Mouse (Mus musculus) MEL (cell line): ENCODE data around the gene Pla2g12a. TPM values are rescaled to one million over a fixed set of nuclear protein-coding genes. Genes with fewer than 3 reads are reported as not detected.

Experiments used
- DNase-seq: peaks from one replicate; pipeline ENCODE4 v3.0.0; 2011; ENCODE audit warnings: low read depth, low spot score
- H3K27ac ChIP-seq: 2 replicates; pipeline ENCODE4 v1.5.1; 2012; ENCODE audit warnings: low read depth, mild to moderate bottlenecking, control low read depth, low read length, moderate library complexity; ENCODE audit not compliant: control insufficient read depth
- H3K27me3 ChIP-seq, 2 experiments: fragments of 150-350 bp in 1 of 2; sonication (generic) in 1 of 2; 2 replicates each; pipeline ENCODE4 v1.6.1; 2012; ENCODE audit warnings: low read length in 2 of 2, mild to moderate bottlenecking in 2 of 2, improper control_type of control experiment in 1 of 2, moderate library complexity in 1 of 2; ENCODE audit not compliant: insufficient read depth in 2 of 2, control insufficient read depth in 1 of 2
- H3K36me3 ChIP-seq, 2 experiments: 2 replicates each; pipeline ENCODE4 v1.6.1; 2012 to 2014; ENCODE audit warnings: low read length in 2 of 2, improper control_type of control experiment in 1 of 2, inconsistent platforms in 1 of 2, mild to moderate bottlenecking in 1 of 2; ENCODE audit not compliant: insufficient read depth in 2 of 2, control insufficient read depth in 1 of 2
- H3K4me1 ChIP-seq, 2 experiments: fragments of 150-350 bp in 1 of 2; sonication (generic) in 1 of 2; 2 replicates each; pipeline ENCODE4 v1.6.1; 2012; ENCODE audit warnings: low read length in 2 of 2, improper control_type of control experiment in 1 of 2, mild to moderate bottlenecking in 1 of 2; ENCODE audit not compliant: insufficient read depth in 2 of 2, control insufficient read depth in 1 of 2
- H3K4me3 ChIP-seq, 2 experiments: fragments of 150-350 bp in 1 of 2; sonication (generic) in 1 of 2; 2 replicates each; pipeline ENCODE4 v1.5.1; 2012; ENCODE audit warnings: low read depth in 2 of 2, low read length in 2 of 2, mild to moderate bottlenecking in 2 of 2, moderate library complexity in 2 of 2, control low read depth in 1 of 2, improper control_type of control experiment in 1 of 2; ENCODE audit not compliant: control insufficient read depth in 1 of 2, insufficient read depth in 1 of 2
- H3K79me2 ChIP-seq: 2 replicates; pipeline ENCODE4 v1.6.1; 2012; ENCODE audit warnings: mild to moderate bottlenecking, low read length, moderate library complexity; ENCODE audit not compliant: control insufficient read depth, poor library complexity, insufficient read depth
- H3K9ac ChIP-seq: 2 replicates; pipeline ENCODE4 v1.6.1; 2012; ENCODE audit warnings: low read depth, mild to moderate bottlenecking, control low read depth, low read length, moderate library complexity; ENCODE audit not compliant: control insufficient read depth, poor library complexity, severe bottlenecking
- H3K9me3 ChIP-seq: fragments of 150-350 bp; sonication (generic); replicated peaks from 2 replicates; pipeline ENCODE4 v1.6.1; 2012; ENCODE audit warnings: mild to moderate bottlenecking, low read length, improper control_type of control experiment, moderate library complexity; ENCODE audit not compliant: insufficient read depth
- CHD1 ChIP-seq: IDR thresholded peaks from 2 replicates; pipeline ENCODE4 v1.6.1; 2012; ENCODE audit warnings: low read depth, mild to moderate bottlenecking, inconsistent platforms, low read length, improper control_type of control experiment
- GABPA ChIP-seq: IDR thresholded peaks from 2 replicates; pipeline ENCODE4 v1.6.1; 2012; ENCODE audit warnings: low read depth, mild to moderate bottlenecking, inconsistent platforms, low read length, improper control_type of control experiment, moderate library complexity
- GATA1 ChIP-seq: IDR thresholded peaks from 2 replicates; pipeline ENCODE4 v1.6.1; 2011; ENCODE audit warnings: low read depth, low read length, improper control_type of control experiment
- HCFC1 ChIP-seq: IDR thresholded peaks from 2 replicates; pipeline ENCODE4 v1.6.1; 2012; ENCODE audit warnings: low read depth, mild to moderate bottlenecking, inconsistent platforms, low read length, improper control_type of control experiment, moderate library complexity
- MAX ChIP-seq: IDR thresholded peaks from 2 replicates; pipeline ENCODE4 v1.6.1; 2011; ENCODE audit warnings: low read length, improper control_type of control experiment
- MYB ChIP-seq: IDR thresholded peaks from 2 replicates; pipeline ENCODE4 v1.6.1; 2011; ENCODE audit warnings: mild to moderate bottlenecking, low read depth, low read length, improper control_type of control experiment
- MYC ChIP-seq: IDR thresholded peaks from 2 replicates; pipeline ENCODE4 v1.6.1; 2011; ENCODE audit warnings: low read depth, mild to moderate bottlenecking, low read length, improper control_type of control experiment, moderate library complexity
- NELFE ChIP-seq: IDR thresholded peaks from 2 replicates; pipeline ENCODE4 v1.6.1; 2011; ENCODE audit warnings: low read depth, low read length, improper control_type of control experiment
- NRF1 ChIP-seq: IDR thresholded peaks from 2 replicates; pipeline ENCODE4 v1.6.1; 2014; ENCODE audit warnings: low read depth, mild to moderate bottlenecking, inconsistent platforms, low read length, improper control_type of control experiment, moderate library complexity; ENCODE audit not compliant: poor library complexity, insufficient read depth, severe bottlenecking
- POLR2A ChIP-seq, 2 experiments: IDR thresholded peaks; 2 replicates each; pipeline ENCODE4 v1.6.1; 2011 to 2012; ENCODE audit warnings: low read length in 2 of 2, mild to moderate bottlenecking in 2 of 2, control low read depth in 1 of 2, improper control_type of control experiment in 1 of 2, low read depth in 1 of 2, moderate library complexity in 1 of 2; ENCODE audit not compliant: control insufficient read depth in 1 of 2, insufficient read depth in 1 of 2, poor library complexity in 1 of 2
- POLR2AphosphoS2 ChIP-seq: IDR thresholded peaks from 2 replicates; pipeline ENCODE4 v1.6.1; 2011; ENCODE audit warnings: low read length, improper control_type of control experiment
- RAD21 ChIP-seq: IDR thresholded peaks from 2 replicates; pipeline ENCODE4 v1.6.1; 2011; ENCODE audit warnings: mild to moderate bottlenecking, low read depth, low read length, improper control_type of control experiment
- SMC3 ChIP-seq: IDR thresholded peaks from 2 replicates; pipeline ENCODE4 v1.6.1; 2011; ENCODE audit warnings: low read depth, low read length, improper control_type of control experiment
- TAL1 ChIP-seq: IDR thresholded peaks from 2 replicates; pipeline ENCODE4 v1.6.1; 2012; ENCODE audit warnings: mild to moderate bottlenecking, inconsistent platforms, low read length, moderate library complexity, mixed read lengths
- TCF12 ChIP-seq: IDR thresholded peaks from 2 replicates; pipeline ENCODE4 v1.6.1; 2014; ENCODE audit warnings: low read depth, mild to moderate bottlenecking, inconsistent platforms, low read length, improper control_type of control experiment, moderate library complexity
- USF1 ChIP-seq: IDR thresholded peaks from 2 replicates; pipeline ENCODE4 v1.6.1; 2014; ENCODE audit warnings: low read depth, mild to moderate bottlenecking, inconsistent platforms, low read length, improper control_type of control experiment, moderate library complexity
- USF2 ChIP-seq, 2 experiments: IDR thresholded peaks; 2 replicates each; pipeline ENCODE4 v1.6.1; 2011 to 2012; ENCODE audit warnings: improper control_type of control experiment in 2 of 2, low read length in 2 of 2, borderline replicate concordance in 1 of 2, inconsistent platforms in 1 of 2, low read depth in 1 of 2, mild to moderate bottlenecking in 1 of 2; ENCODE audit not compliant: insufficient read depth in 1 of 2
- ZC3H11A ChIP-seq: IDR thresholded peaks from 2 replicates; pipeline ENCODE4 v1.6.1; 2012; ENCODE audit warnings: low read depth, mild to moderate bottlenecking, inconsistent platforms, low read length, improper control_type of control experiment
- ZMIZ1 ChIP-seq: IDR thresholded peaks from 2 replicates; pipeline ENCODE4 v1.6.1; 2012; ENCODE audit warnings: low read depth, mild to moderate bottlenecking, inconsistent platforms, low read length, improper control_type of control experiment, moderate library complexity
- polyA plus RNA-seq, 2 experiments: library from polyadenylated mRNA; stranded (reverse) in 1 of 2; unstranded in 1 of 2; fragments of >175 nt in 1 of 2; fragments of >200 nt in 1 of 2; gene quantifications; 2 replicates each; pipeline versions ENCODE4 v1.2.1 to v1.2.4; 2012; ENCODE audit warnings: low replicate concordance in 2 of 2, low read depth in 1 of 2; ENCODE audit not compliant: insufficient read length in 2 of 2, insufficient read depth in 1 of 2, missing spikeins in 1 of 2
- total RNA-seq: library from RNA; depleted of rRNA; stranded (reverse); fragments of 300-350 nt; gene quantifications from 2 replicates; pipeline ENCODE4 v1.2.3, GENCODE M21; 2012

The Pla2g12a gene
- total and polyA plus RNA-seq, 3 experiments = 89.8 to 251 (median 93.5) TPM

DNA sequence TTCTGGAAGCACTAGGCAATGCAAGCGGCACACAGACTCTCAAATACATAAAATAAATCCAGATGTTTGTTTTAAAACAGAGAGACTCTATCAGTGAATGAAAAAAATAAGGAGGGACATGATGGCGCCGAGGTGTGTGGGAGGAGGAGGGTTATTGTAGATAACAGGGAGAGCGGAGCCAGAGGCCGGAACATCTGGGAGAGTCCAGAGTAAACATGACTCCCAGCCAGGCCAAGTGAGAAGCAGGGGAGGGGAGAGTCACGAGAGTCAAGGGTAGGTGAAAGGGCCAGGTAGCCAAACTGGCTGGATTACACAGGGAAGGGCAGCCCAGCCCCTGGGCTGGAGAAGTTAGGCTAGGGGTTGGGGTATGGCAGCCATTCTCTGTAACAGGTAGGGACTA lies 18.2 kb downstream of the Pla2g12a start:
- Histone ChIP-seq H3K4me1 (peaks cover 0 to 7% of the 10 kb centered on the region in 2 experiments; a peak in 1 of 4 replicates), H3K27me3 (no peaks in the 10 kb centered on the region), H3K36me3 (peaks cover 0 to 11% of the 10 kb centered on the region in 2 experiments; a peak in 2 of 4 replicates)

DNA sequence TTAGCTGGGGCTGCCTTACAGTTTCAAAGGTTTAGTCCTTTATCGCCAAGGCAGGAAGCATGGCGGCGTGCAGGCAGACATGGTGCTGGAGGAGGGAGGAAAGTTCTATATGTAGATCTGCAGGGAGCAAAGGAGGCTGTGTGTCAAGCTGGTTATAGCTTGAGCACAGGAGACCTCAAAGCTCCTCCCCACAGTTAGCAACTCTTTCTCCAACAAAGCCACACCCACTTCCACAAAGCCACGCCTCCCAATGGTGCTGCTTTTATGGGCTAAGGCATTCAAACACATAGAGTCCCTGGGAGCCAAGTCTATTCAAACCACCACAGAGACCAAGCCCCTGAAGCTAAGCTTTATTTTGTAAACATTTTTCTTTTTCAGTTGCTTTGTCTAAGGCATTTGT lies 20.5 kb downstream of the Pla2g12a start:
- no peaks in the 10 kb centered on the region for H3K79me2 ChIP-seq
- H3K9ac ChIP-seq = no peak overlapping the region
- H3K4me1 ChIP-seq = peaks cover 0 to 18% of the 10 kb centered on the region in 2 experiments; a peak in 3 of 4 replicates
- TF ChIP-seq TAL1 (no peak), SMC3 (no peak), GABPA (no peak), NRF1 (no peak), POLR2AphosphoS2 (no peak), HCFC1 (no peak), MAX (no peak), NELFE (no peak), ZMIZ1 (no peak), CHD1 (no peak), MYB (no peak), TCF12 (no peak), POLR2A (IDR thresholded peaks at IDR 0.05; ENCODE audit: control insufficient read depth in 1 of 2, insufficient read depth in 1 of 2, low read depth in 1 of 2, low read length in 2 of 2, poor library complexity in 1 of 2) (no peak), ZC3H11A (no peak), USF1 (no peak), GATA1 (no peak), MYC (no peak), USF2 (IDR thresholded peaks at IDR 0.05; ENCODE audit: borderline replicate concordance in 1 of 2, insufficient read depth in 1 of 2, low read depth in 1 of 2, low read length in 2 of 2) (no peak)
- H3K4me3 ChIP-seq = no peak overlapping the region
- H3K36me3 ChIP-seq = peaks cover 2 to 10% of the 10 kb centered on the region in 2 experiments; a peak in 3 of 4 replicates
- DNase-seq = peak; percentile 61
- H3K27ac ChIP-seq = no peak overlapping the region
- no peaks in the 10 kb centered on the region for H3K27me3 ChIP-seq
- no peaks in the 10 kb centered on the region for H3K9me3 ChIP-seq

More for the DNA sequence above, 18.2 kb downstream of the Pla2g12a start:
- Histone ChIP-seq H3K27ac (no peak overlapping the region), H3K9me3 (no peaks in the 10 kb centered on the region), H3K79me2 (no peaks in the 10 kb centered on the region), H3K9ac (no peak overlapping the region), H3K4me3 (no peak overlapping the region)
- TF ChIP-seq RAD21 (no peak), POLR2AphosphoS2 (0 out of 2 replicates have a peak, but pooled peaks have one; percentile 50)
- DNase-seq = no peak
